Mouse (Mus musculus) T-helper 2 cell (primary cell): ENCODE data around the gene Dad1.

ENCODE experiments used
- in situ Hi-C: fragments of 300-600 bp; cut with MboI, MseI; formaldehyde crosslinking; loops from one replicate; pipeline ENCODE4 v1.15.1; 2025; ENCODE audit warnings: high pct_unique_total_duplicates

Gene Dad1

DNA sequence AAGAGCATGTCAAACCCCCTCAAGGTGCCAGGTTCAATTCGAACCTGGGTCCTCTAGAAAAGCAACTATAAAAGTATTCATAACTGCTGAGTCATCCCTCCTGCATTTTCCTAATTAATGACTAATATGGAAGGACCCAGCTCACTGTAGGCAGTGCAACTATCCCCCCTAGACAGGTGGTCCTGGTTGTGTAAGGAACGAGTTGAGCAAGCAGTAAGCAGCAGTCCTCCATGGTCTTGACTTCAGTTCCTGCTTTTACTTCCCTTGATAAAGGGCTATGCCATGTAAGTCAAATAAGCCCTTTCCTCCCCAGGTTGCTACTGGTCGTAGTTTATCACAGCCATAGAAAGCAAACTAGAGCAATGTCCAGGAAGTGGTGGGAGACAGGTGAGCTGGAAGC is 7.7 kb downstream of the Dad1 start:
- in situ Hi-C loops: no loop called here

GRCm38 (mm10) chr14:54244183-54244582 is 9.7 kb downstream of the Dad1 start:
- in situ Hi-C loops: no loop called here

- in situ Hi-C loops: no loop called here
These were observed 13.4 kb downstream of the Dad1 start for GRCm38 (mm10) chr14:54240542-54240941.

- in situ Hi-C loops: loop anchor here (10.0 kb wide), 1 partner anchor 186 kb away; the partner anchor contains the start of gene Mrpl52
These were observed 14.7 kb downstream of the Dad1 start for GRCm38 (mm10) chr14:54239002-54239736.

DNA sequence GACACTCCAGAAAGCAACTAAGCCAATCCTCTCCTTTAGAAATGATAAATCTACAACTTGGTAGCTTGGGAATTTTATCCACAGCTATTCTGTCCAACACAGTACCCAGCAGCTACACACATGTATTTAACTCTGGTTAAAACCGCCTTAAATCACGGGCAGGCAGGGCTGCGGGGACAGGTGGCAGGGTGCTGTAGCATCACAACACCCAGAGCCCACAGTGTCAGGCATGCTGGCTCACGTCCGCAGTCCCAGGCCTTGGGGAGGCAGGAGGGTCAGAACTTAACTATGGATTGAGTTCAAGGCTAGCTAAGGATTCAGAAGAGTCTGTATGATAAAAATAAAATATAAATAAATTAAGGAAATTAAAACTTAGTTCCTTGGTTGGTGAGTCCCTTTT is 17.0 kb downstream of the Dad1 start:
- in situ Hi-C loops: loop anchor here (10.0 kb wide), 1 partner anchor 188 kb away; the partner anchor contains the start of gene Mrpl52

DNA sequence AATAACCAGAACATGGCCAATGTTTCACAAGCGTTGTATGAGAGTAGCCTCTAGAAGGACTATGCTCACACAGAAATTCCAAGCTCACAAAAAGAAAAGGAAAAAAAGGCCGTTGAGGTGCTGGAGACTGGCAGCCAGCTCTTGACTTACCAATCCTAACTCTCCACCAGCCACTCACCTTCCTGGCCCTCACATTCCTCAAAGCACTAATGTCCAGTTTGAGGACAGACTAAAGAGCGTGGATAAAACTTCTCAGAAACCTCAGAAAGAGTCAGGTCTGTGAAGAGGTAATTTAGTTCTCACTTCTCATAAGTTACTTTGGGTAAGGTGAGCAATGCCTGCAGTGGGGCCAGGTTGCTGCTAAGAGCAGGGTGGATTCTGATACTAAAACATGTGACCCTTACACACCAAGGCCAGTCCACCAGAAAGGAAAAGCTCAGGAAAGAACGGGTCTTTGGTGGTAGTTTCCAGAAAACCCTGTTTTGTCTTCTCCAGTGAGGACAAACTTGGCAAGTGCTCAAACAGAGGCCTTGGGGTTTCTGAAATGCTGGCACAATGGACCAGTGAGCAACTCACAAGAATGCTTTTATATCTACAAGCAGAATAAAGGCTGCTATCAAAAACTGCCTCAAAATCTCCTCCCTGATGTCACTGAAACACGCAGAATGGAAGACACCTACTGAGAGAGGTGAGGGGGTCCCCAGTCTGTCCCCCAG is 17.9 kb downstream of the Dad1 start:
- in situ Hi-C loops: loop anchor here (10.0 kb wide), 1 partner anchor 189 kb away; the partner anchor contains the start of gene Mrpl52

DNA sequence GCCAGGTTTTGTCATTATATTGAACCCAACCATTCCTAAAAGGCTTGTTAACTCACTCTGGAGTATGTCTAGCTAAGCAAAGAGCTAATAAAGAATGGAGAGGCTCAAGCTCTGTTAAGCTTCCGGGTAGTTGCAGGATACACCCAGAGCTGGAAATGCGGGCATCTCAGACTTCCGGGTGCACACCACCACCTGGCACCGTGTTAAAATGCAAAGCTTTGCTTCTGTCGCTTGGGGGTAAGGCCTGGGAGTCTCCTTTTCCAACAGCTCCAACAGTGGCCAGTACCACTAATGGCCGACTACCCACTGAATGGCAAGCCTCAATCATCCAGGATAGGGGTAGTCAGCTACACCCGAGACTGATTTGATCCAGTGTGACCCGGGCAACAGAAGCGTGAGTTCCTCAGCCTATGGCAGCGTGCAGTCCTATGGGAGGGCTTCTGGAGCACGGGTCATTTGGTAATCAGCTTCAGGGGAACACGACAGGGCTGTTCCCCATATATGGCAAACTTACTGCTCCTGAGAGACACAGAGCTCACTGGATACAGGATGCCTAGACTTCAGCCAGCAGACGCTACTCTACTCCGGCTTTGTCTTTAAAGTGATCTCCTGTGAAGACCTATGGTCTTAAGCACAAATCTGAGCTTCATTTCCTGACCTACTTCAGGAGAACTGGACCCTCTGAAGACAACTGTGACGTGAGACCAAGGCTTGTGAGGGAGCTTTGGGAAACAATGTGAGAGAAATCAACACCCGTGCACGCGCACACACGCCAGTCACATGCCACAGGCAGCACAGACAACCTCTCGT is 19.5 kb downstream of the Dad1 start:
- in situ Hi-C loops: loop anchor here (10.0 kb wide), 1 partner anchor 190 kb away; the partner anchor contains the start of gene Mrpl52

DNA sequence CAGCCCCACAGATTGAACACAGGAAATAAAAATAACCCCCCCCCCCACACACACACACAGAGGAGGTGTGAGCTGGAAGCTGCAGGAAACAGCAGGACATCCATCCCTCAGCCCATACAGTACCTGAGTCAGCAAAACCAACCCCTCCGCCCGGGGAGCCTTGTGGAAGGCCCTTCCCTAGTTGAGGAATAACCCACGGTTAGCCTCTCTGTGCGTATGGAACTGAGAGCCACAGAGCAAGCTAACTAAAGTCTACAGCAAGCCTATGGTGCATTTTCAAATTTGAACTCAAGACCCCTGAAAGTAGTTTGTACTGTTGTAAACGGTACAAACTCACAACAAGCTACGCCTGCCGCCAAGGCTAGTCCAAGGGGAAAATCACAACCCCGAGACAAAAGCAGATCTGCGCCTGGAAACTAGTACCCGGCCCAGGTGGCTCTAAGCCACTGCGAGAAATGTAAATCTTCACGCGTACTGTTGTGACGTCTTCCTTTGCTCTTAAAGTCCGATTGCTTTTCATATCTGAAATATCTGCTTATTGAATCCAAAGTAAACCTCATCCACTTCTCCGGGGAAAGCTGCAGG is 20.3 kb downstream of the Dad1 start:
- in situ Hi-C loops: loop anchor here (10.0 kb wide), 1 partner anchor 191 kb away; the partner anchor contains the start of gene Mrpl52

DNA sequence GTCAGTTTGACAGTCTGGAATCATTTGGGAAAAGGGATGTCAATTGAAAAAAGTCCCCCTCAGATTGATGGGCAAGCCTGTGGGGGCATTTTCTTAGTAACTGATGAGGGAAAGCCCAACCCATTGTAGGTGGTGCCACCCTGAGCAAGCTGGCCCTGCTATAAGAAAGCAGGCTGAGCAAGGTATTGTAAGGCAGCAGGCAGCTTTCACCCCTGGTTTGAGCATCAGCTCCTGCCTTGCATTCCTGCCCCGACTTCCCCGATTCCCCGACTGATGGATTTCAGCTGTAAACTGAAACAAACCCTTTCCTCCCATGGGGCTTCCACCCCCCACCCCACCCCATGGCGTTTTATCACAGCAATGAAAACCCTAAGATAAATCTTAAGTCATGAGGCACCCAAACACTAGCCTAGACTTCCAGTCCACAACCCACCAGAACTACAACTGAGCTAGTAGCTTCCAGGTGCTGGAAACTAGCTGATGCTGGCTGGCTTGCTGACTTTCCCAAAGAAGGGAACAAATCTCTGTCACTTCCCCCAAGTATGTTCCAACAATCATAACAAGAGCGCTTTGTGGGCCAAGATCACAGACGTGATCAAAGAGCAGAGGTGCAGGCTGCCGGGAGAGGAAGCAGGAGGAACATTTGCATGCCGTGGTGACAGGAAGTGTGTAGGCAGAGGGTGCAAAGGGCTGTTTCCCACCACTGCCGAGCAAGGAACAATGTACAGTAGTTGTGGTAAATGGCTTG is 20.9 kb downstream of the Dad1 start:
- in situ Hi-C loops: loop anchor here (10.0 kb wide), 1 partner anchor 192 kb away; the partner anchor contains the start of gene Mrpl52

- in situ Hi-C loops: loop anchor here (10.0 kb wide), 1 partner anchor 193 kb away; the partner anchor contains the start of gene Mrpl52
These were observed 21.8 kb downstream of the Dad1 start for GRCm38 (mm10) chr14:54232143-54232542.

DNA sequence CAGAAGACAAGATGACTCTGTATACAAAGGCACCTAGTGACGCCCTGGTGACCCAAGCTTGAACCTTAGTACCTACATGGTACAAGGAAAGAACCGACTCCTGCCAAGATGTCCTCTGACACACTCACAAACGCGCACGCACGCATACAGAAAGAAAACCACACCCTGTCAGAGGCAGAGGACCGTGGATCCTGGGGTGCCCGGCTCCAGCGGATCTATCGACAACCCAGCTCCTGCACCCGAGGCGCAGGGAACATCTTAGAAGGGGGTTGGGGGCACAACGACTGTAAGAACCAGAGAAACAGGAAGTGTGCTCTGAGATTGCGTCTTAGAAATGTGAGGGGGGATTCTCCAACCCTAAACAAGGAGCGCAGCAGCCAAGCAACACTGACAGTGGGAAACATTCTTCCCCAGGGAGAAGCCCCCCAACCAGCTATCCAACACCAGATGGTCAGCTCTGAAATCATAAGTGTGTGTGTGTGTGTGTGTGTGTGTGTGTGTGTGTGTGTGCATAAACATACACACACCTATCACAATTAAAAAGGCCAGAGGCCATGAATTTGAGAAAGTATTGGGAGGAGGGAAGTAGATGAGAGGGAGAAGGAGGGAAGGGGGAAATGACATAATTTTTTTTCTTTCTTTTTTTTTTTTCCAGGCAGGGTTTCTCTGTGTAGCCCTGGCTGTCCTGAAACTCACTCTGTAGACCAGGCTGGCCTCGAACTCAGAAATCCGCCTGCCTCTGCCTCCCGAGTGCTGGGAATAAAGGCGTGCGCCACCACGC is 22.5 kb downstream of the Dad1 start:
- in situ Hi-C loops: loop anchor here (10.0 kb wide), 1 partner anchor 193 kb away; the partner anchor contains the start of gene Mrpl52

DNA sequence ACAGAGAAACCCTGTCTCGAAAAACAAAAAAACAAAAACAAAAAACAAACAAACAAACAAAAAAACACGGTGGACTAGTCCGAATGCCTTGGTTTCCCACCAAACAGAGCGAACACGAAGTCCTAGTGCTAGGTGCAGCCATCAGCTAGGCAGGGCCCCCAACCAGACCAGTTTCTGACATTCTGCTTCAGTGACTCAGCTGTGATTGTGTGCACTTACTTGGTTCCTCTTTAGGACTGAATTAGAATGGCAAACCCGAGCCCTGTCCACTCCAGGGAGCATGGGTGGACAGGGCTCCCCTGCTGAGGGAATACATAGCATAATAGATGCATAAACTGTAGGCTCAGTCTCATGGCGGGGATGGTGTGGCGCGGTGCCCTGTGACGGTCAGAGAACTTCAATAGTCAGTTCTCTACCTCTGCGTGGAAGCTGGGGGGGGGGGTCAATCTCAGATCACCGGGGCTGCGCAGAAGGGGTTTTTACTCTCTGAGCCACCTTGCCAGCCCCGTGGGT is 23.2 kb downstream of the Dad1 start:
- in situ Hi-C loops: loop anchor here (10.0 kb wide), 1 partner anchor 194 kb away; the partner anchor contains the start of gene Mrpl52

DNA sequence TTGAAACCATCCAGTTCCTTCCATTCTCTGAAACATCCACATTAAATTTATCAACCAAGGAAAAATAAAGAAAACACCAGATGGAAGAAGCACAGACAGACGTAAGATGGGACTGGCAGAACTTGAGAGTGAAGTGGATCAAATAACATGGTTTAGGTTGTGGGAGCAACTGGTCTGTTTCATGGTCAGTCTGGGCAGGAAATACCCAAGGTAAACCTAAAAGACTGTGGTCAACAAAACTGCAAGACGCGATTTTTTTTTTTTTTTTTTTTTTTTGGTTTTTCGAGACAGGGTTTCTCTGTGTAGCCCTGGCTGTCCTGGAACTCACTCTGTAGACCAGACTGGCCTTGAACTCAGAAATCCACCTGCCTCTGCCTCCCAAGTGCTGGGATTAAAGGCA is 24.1 kb downstream of the Dad1 start:
- in situ Hi-C loops: loop anchor here (10.0 kb wide), 1 partner anchor 195 kb away; the partner anchor contains the start of gene Mrpl52

GRCm38 (mm10) chr14:54228933-54229713 is 24.8 kb downstream of the Dad1 start:
- in situ Hi-C loops: no loop called here

DNA sequence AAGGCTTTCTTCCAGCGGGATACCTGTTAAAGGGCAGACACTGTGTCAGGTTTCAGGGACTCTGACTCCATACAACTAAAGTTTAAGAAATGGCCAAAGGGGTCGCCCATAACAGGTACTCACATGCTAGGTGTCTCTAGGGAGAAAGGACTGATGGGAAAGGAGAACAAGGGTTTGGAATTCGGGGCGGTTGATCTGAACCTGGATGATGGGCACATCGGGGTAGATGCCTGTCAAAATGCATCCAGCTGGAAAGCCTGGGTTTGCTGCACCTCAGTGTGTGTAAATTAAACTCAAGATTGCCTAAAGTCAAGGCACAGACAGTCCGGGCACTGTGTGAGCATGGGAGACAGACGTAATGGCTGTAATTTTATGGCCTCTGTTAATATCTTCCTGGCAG is 25.4 kb downstream of the Dad1 start:
- in situ Hi-C loops: no loop called here

- in situ Hi-C loops: no loop called here
These were observed 25.9 kb downstream of the Dad1 start for GRCm38 (mm10) chr14:54227911-54228451.

- in situ Hi-C loops: no loop called here
These were observed 26.7 kb downstream of the Dad1 start for GRCm38 (mm10) chr14:54226911-54227811.
